Mouse (Mus musculus) liver, postnatal 0 days (tissue): ENCODE data around the gene Rhoq. TPM values are rescaled to one million over a fixed set of nuclear protein-coding genes. Genes with fewer than 3 reads are reported as not detected.

ENCODE experiments used
- ATAC-seq: fragments of 200-750 bp; cut with Nextera tagmentation; 2 replicates; pipeline ENCODE4 v1.8.0; 2017; ENCODE audit warnings: mild to moderate bottlenecking, moderate library complexity
- DNase-seq: peaks from one replicate; pipeline ENCODE4 v3.0.0-alpha.2; 2016
- H3K27ac ChIP-seq: fragments of 300-500 bp; sonication (generic); 2 replicates; pipeline ENCODE4 v1.5.1; 2014; ENCODE audit warnings: antibody characterized with exemption, moderate library complexity, mild to moderate bottlenecking, low read depth
- H3K27me3 ChIP-seq: fragments of 300-500 bp; sonication (generic); 2 replicates; pipeline ENCODE4 v1.6.1; 2014; ENCODE audit warnings: low read length, control low read depth, mixed read lengths; ENCODE audit not compliant: insufficient read depth
- H3K36me3 ChIP-seq: fragments of 300-500 bp; sonication (generic); replicated peaks from 2 replicates; pipeline ENCODE4 v1.6.1; 2014; ENCODE audit warnings: mild to moderate bottlenecking, control low read depth, low read length, moderate library complexity, mixed read lengths; ENCODE audit not compliant: insufficient read depth
- H3K4me1 ChIP-seq: fragments of 300-500 bp; sonication (generic); 2 replicates; pipeline ENCODE4 v1.6.1; 2014; ENCODE audit warnings: antibody characterized with exemption, mild to moderate bottlenecking, control low read depth; ENCODE audit not compliant: insufficient read depth
- H3K4me2 ChIP-seq: fragments of 300-500 bp; sonication (generic); 2 replicates; pipeline ENCODE4 v1.6.1; 2014; ENCODE audit warnings: low read depth, mild to moderate bottlenecking, low read length, moderate library complexity, mixed read lengths
- H3K4me3 ChIP-seq: fragments of 300-500 bp; sonication (generic); 2 replicates; pipeline ENCODE4 v1.5.1; 2014; ENCODE audit warnings: low read depth, low read length
- H3K9ac ChIP-seq: fragments of 300-500 bp; sonication (generic); replicated peaks from 2 replicates; pipeline ENCODE4 v1.6.1; 2014; ENCODE audit warnings: mild to moderate bottlenecking, moderate library complexity
- H3K9me3 ChIP-seq: fragments of 300-500 bp; sonication (generic); 2 replicates; pipeline ENCODE4 v1.6.1; 2016; ENCODE audit warnings: mild to moderate bottlenecking, control low read depth, low read length, mixed read lengths
- CTCF ChIP-seq: sonication (generic); IDR thresholded peaks from 2 replicates; pipeline ENCODE4 v1.5.1; 2016; ENCODE audit warnings: antibody characterized with exemption, low read depth
- EP300 ChIP-seq: IDR thresholded peaks from 2 replicates; pipeline ENCODE4 v1.6.1; 2016; ENCODE audit warnings: antibody characterized with exemption, low read depth, mild to moderate bottlenecking
- WGBS: fragments of 180-500 bp; shearing (Covaris S2); extraction: QIAGEN DNeasy Blood & Tissue Kit; methylation state at CpG from one replicate; pipeline ENCODE4 v1.1.7; 2014; ENCODE audit not compliant: insufficient replicate concordance; 5-methylcytosine and 5-hydroxymethylcytosine counted together
- polyA plus RNA-seq: library from polyadenylated mRNA; unstranded; fragments of >200 nt; fragmentation: Nextera tagmentation; extraction: Ambion mirVana; gene quantifications from 2 replicates; pipeline ENCODE4 v1.2.1, GENCODE M21; 2015

The Rhoq gene
- polyA plus RNA-seq, 1 experiment from 2014 or later, result 1.6 TPM

DNA sequence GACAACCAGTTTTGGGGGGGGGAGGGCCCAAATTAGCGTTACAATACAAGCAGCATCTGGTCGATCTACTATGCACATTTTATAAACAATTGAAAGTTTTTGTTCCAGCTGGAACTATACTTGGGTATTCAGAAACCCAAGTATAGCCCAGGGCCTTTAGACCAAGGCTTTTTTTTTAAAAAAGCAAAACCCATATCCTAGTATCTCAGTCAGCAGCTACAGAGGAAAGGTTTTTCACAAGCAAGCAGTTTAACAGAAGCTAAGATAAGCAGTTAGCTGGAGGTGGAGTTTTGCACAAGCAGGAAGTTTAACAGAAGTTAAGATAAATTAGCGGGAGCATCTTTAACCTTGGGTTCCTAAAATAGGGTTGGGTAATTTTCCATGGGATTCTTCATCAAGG, 36.0 kb upstream of the Rhoq start:
- ATAC-seq (no peak), DNase-seq (no peak)
- H3K27ac ChIP-seq, result no peak overlapping the region
- no peaks in the 10 kb centered on the region for H3K9me3 ChIP-seq
- H3K4me3 ChIP-seq, result no peak overlapping the region
- H3K27me3 ChIP-seq, result no peaks in the 10 kb centered on the region
- no peaks in the 10 kb centered on the region for H3K4me1 ChIP-seq
- H3K36me3 ChIP-seq, result no peaks in the 10 kb centered on the region
- H3K9ac ChIP-seq, result no peak overlapping the region
- 79% methylated on average over 3 of the region's 3 CpGs for WGBS
- TF ChIP-seq CTCF (no peak), EP300 (no peak)
- H3K4me2 ChIP-seq, result no peak overlapping the region

DNA sequence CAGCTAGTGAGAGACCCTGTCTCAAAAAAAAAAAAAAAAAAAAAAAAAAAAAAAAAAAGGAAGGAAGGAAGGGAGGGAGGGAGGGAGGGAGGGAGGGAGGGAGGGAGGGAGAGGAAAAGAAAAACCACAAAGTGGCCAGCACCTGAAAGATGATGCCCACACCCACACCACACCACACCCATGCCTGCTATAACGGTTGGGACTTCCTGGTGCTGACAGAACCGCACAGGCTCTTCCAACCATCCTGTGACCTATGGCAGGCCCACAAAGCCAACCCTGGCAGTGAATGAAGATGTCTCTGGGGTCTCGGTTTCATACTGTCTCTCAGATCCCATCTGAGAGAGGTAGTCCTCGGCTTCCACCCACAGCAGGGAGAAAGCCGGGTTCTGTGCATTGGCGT, 33.5 kb upstream of the Rhoq start:
- H3K9ac ChIP-seq, result no peak overlapping the region
- WGBS, result 54% methylated on average over 6 of the region's 6 CpGs
- no peaks in the 10 kb centered on the region for H3K4me1 ChIP-seq
- H3K9me3 ChIP-seq, result no peaks in the 10 kb centered on the region
- H3K27ac ChIP-seq, result no peak overlapping the region
- ATAC-seq (no peak), DNase-seq (no peak)
- TF ChIP-seq CTCF, result no peak
- H3K27me3 ChIP-seq, result no peaks in the 10 kb centered on the region
- no peak overlapping the region for H3K4me3 ChIP-seq
- H3K36me3 ChIP-seq, result no peaks in the 10 kb centered on the region
- no peak overlapping the region for H3K4me2 ChIP-seq

DNA sequence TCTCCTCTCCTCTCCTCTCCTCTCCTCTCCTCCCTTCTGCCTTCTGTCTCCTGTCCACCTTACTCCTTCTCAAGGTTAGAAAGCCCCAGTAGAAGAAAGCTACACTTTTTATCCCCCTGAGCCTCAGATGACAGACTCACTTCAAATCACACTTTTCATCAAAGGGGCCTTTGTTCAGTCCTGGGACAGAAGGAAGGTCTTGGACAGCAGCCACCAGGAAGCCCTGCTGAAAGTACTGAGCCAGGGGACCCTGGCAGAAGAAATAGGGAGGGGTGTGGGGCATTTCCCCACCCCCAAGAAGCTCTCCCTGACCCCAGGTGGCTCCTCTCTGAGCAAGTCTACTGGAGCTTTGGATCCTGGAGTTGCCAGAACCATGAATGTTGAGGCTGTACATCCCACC, 32.9 kb upstream of the Rhoq start:
- Histone ChIP-seq H3K36me3 (no peaks in the 10 kb centered on the region), H3K27me3 (no peaks in the 10 kb centered on the region), H3K9me3 (no peaks in the 10 kb centered on the region), H3K4me1 (no peaks in the 10 kb centered on the region), H3K4me2 (no peak overlapping the region), H3K9ac (no peak overlapping the region), H3K27ac (no peak overlapping the region), H3K4me3 (no peak overlapping the region)
- no peak for DNase-seq
- ATAC-seq, result no peak
- TF ChIP-seq CTCF (no peak), EP300 (no peak)

DNA sequence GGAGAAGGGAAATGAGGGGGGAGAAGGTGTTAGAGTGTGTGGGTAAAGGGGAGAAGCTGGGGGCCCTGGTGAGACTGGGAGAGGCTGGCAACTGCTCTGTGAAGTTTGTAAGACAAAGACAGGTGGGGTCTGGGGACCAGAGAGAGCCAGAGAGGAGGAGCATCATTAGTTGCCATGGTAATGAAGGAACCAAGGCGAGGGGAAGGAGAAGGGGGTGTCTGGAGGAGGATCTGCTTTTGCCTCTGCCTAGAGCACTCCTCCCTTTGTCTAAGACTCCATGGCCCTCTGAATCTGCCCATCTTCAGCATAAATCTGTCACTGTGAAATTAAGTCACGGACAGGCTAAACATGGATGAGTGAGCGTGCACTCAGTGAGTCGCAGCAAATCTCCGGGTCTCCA, 30.0 kb upstream of the Rhoq start:
- Histone ChIP-seq H3K27ac (no peak overlapping the region), H3K9ac (no peak overlapping the region), H3K27me3 (no peaks in the 10 kb centered on the region), H3K9me3 (no peaks in the 10 kb centered on the region), H3K4me2 (no peak overlapping the region), H3K4me3 (no peak overlapping the region), H3K4me1 (no peaks in the 10 kb centered on the region; the same call in 1 of the 2 replicates), H3K36me3 (no peaks in the 10 kb centered on the region)
- TF ChIP-seq CTCF (no peak), EP300 (no peak)
- ATAC-seq (no peak), DNase-seq (no peak)
- 49% methylated on average over 5 of the region's 5 CpGs for WGBS

DNA sequence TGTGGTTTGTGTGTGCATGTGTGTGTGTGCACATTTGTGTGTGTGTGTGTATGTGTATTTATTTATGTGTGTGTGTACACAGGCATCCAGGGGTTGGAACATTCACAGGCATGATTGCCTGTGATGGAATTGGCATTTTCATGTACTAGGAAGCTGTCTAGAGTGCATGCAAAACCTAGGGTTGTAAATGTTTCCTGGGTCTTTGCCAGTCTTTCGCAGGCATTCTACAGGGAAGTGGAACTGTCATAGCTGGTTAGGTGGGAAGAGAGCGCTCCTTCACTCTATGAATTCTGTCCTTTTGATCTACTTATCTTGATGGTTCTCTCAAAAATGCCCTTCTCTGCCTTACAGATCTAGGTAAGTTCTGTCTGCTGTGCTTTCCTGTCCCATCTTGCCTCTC, 25.8 kb upstream of the Rhoq start:
- Histone ChIP-seq H3K4me1 (no peaks in the 10 kb centered on the region; the same call in 1 of the 2 replicates), H3K4me2 (no peak overlapping the region), H3K27ac (no peak overlapping the region), H3K9me3 (no peaks in the 10 kb centered on the region), H3K27me3 (no peaks in the 10 kb centered on the region), H3K36me3 (no peaks in the 10 kb centered on the region), H3K9ac (no peak overlapping the region), H3K4me3 (no peak overlapping the region)
- TF ChIP-seq EP300 (no peak), CTCF (no peak)
- WGBS, result 70% methylated on average over 2 of the region's 2 CpGs
- no peak for ATAC-seq
- no peak for DNase-seq

DNA sequence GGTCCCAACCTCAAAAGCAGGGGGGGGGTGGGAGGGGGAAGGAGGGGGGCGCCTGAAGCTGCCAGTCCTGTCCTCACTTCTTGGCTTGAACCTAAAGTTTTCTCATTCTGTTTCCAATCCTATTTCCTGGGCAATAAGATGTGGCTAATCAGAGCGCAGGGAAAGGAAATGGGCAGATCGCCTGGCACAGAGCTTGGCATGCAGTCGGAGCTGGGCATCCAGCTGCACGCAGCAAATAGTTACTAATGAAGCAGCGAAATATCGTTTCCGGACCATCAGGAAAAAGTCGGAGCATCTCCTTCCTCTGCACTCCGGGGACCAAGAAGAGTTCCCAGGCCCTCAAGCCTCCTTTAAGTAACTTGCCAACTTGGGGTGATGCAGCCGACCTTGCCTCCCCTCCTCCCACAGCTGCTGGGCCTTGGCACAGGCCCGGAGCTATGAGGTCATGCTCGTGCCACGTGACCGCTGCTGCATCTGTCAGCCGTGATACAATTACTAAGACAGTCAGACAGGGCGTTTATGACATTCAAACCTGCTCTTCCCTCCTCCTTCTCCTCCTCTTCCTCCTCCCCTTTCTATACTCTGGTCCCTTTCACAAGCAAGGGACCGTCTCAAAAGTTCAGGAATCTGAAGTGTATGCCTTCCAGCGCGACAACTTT, 25.3 kb upstream of the Rhoq start:
- peak overlapping the region; percentile 24 for H3K4me3 ChIP-seq

More for the DNA sequence above, 25.3 kb upstream of the Rhoq start:
- H3K9me3 ChIP-seq, result no peaks in the 10 kb centered on the region
- ATAC-seq (peak; percentile 63), DNase-seq (peak; percentile 64)
- peak overlapping the region; percentile 58 for H3K4me2 ChIP-seq
- TF ChIP-seq CTCF (no peak), EP300 (no peak)
- no peaks in the 10 kb centered on the region for H3K36me3 ChIP-seq
- no peak overlapping the region for H3K27ac ChIP-seq
- WGBS, result 11% methylated on average over 20 of the region's 20 CpGs
- H3K9ac ChIP-seq, result no peak overlapping the region
- H3K27me3 ChIP-seq, result no peaks in the 10 kb centered on the region
- no peaks in the 10 kb centered on the region; the same call in 1 of the 2 replicates for H3K4me1 ChIP-seq
